Mouse (Mus musculus) embryonic facial prominence, embryonic 12.5 days (tissue): ENCODE measurements around the gene Nbea. TPM values are rescaled to one million over a fixed set of nuclear protein-coding genes. Genes with fewer than 3 reads are reported as not detected.

Experiments used
- ATAC-seq: fragments of 200-750 bp; cut with Nextera tagmentation; 2 replicates; pipeline ENCODE4 v1.8.0; 2017; ENCODE audit not compliant: insufficient number of reproducible peaks, insufficient read depth, low FRiP score, low TSS enrichment
- H3K27ac ChIP-seq: fragments of 300-500 bp; sonication (generic); 2 replicates; pipeline ENCODE4 v1.5.1; 2016; ENCODE audit warnings: mild to moderate bottlenecking
- H3K27me3 ChIP-seq: fragments of 300-500 bp; sonication (generic); 2 replicates; pipeline ENCODE4 v1.6.1; 2016; ENCODE audit warnings: mild to moderate bottlenecking, moderate library complexity
- H3K36me3 ChIP-seq: fragments of 300-500 bp; sonication (generic); 2 replicates; pipeline ENCODE4 v1.6.1; 2016; ENCODE audit warnings: mild to moderate bottlenecking
- H3K4me1 ChIP-seq: fragments of 300-500 bp; sonication (generic); 2 replicates; pipeline ENCODE4 v1.6.1; 2016
- H3K4me2 ChIP-seq: fragments of 300-500 bp; sonication (generic); replicated peaks from 2 replicates; pipeline ENCODE4 v1.6.1; 2016; ENCODE audit warnings: mild to moderate bottlenecking, moderate library complexity
- H3K4me3 ChIP-seq: fragments of 300-500 bp; sonication (generic); 2 replicates; pipeline ENCODE4 v1.5.1; 2016; ENCODE audit warnings: mild to moderate bottlenecking
- H3K9ac ChIP-seq: fragments of 300-500 bp; sonication (generic); 2 replicates; pipeline ENCODE4 v1.6.1; 2016; ENCODE audit warnings: mild to moderate bottlenecking, moderate library complexity
- H3K9me3 ChIP-seq: fragments of 300-500 bp; sonication (generic); 2 replicates; pipeline ENCODE4 v1.6.1; 2016; ENCODE audit warnings: mild to moderate bottlenecking, moderate library complexity
- WGBS: fragments of 180-500 bp; shearing (Covaris S2); methylation state at CpG from one replicate; pipeline ENCODE4 v1.1.7; 2016; 5-methylcytosine and 5-hydroxymethylcytosine counted together
- polyA plus RNA-seq: library from polyadenylated mRNA; unstranded; fragments of >200 nt; fragmentation: Nextera tagmentation; extraction: Ambion mirVana; gene quantifications from 2 replicates; pipeline ENCODE4 v1.2.1, GENCODE M21; 2016

Gene Nbea
- polyA plus RNA-seq, 1 experiment from 2014 or later, result 24.2 TPM

GRCm38 (mm10) chr3:55599366-55600085 lies 584.0 kb downstream of the Nbea start:
- peaks cover 24% of the 10 kb centered on the region for H3K4me1 ChIP-seq
- no peak overlapping the region for H3K9ac ChIP-seq
- no peaks in the 10 kb centered on the region for H3K36me3 ChIP-seq
- no peak overlapping the region for H3K4me2 ChIP-seq
- peak overlapping the region; percentile 71 for H3K27ac ChIP-seq
- no peaks in the 10 kb centered on the region for H3K9me3 ChIP-seq
- no peaks in the 10 kb centered on the region for H3K27me3 ChIP-seq
- H3K4me3 ChIP-seq, result no peak overlapping the region
- no peak for ATAC-seq
- 41% methylated on average over 17 of the region's 17 CpGs for WGBS

GRCm38 (mm10) chr3:55598681-55599080 lies 584.8 kb downstream of the Nbea start:
- WGBS, result 34% methylated on average over 2 of the region's 2 CpGs
- Histone ChIP-seq H3K4me3 (no peak overlapping the region), H3K36me3 (no peaks in the 10 kb centered on the region), H3K4me2 (no peak overlapping the region), H3K27ac (no peak overlapping the region), H3K4me1 (peaks cover 24% of the 10 kb centered on the region), H3K9ac (no peak overlapping the region), H3K27me3 (no peaks in the 10 kb centered on the region), H3K9me3 (no peaks in the 10 kb centered on the region)
- no peak for ATAC-seq

- Histone ChIP-seq H3K9ac (no peak overlapping the region), H3K9me3 (no peaks in the 10 kb centered on the region), H3K4me1 (peaks cover 26% of the 10 kb centered on the region), H3K4me3 (no peak overlapping the region), H3K27ac (no peak overlapping the region), H3K36me3 (no peaks in the 10 kb centered on the region), H3K27me3 (no peaks in the 10 kb centered on the region), H3K4me2 (no peak overlapping the region)
- WGBS, result 67% methylated on average over 5 of the region's 5 CpGs
- no peak for ATAC-seq
Measured at GRCm38 (mm10) chr3:55593312-55593711, 590.2 kb downstream of the Nbea start.

- Histone ChIP-seq H3K4me1 (peaks cover 37% of the 10 kb centered on the region), H3K27ac (no peak overlapping the region), H3K4me2 (no peak overlapping the region), H3K27me3 (no peaks in the 10 kb centered on the region), H3K4me3 (no peak overlapping the region), H3K9me3 (no peaks in the 10 kb centered on the region), H3K9ac (no peak overlapping the region), H3K36me3 (no peaks in the 10 kb centered on the region)
- WGBS, result 42% methylated on average over 6 of the region's 6 CpGs
- no peak for ATAC-seq
Measured at GRCm38 (mm10) chr3:55590727-55591126, 592.8 kb downstream of the Nbea start.

GRCm38 (mm10) chr3:55590291-55590690 lies 593.2 kb downstream of the Nbea start:
- no peaks in the 10 kb centered on the region for H3K36me3 ChIP-seq
- H3K4me1 ChIP-seq, result peaks cover 37% of the 10 kb centered on the region
- no peak overlapping the region for H3K4me2 ChIP-seq
- H3K9me3 ChIP-seq, result no peaks in the 10 kb centered on the region
- ATAC-seq, result no peak
- no peak overlapping the region for H3K9ac ChIP-seq
- no peak overlapping the region for H3K27ac ChIP-seq
- H3K27me3 ChIP-seq, result no peaks in the 10 kb centered on the region
- WGBS, result 65% methylated on average over 2 of the region's 2 CpGs
- H3K4me3 ChIP-seq, result no peak overlapping the region

- no peak for ATAC-seq
- peak overlapping the region; percentile 65; the same call in 1 of the 2 replicates for H3K27ac ChIP-seq
- H3K9me3 ChIP-seq, result no peaks in the 10 kb centered on the region
- 49% methylated on average over 8 of the region's 8 CpGs for WGBS
- no peak overlapping the region for H3K9ac ChIP-seq
- no peak overlapping the region; the same call in 1 of the 2 replicates for H3K4me2 ChIP-seq
- no peak overlapping the region for H3K4me3 ChIP-seq
- H3K36me3 ChIP-seq, result no peaks in the 10 kb centered on the region
- no peaks in the 10 kb centered on the region for H3K27me3 ChIP-seq
- H3K4me1 ChIP-seq, result peaks cover 37% of the 10 kb centered on the region
Measured at GRCm38 (mm10) chr3:55589402-55589944, 594.0 kb downstream of the Nbea start.

- no peaks in the 10 kb centered on the region for H3K36me3 ChIP-seq
Measured at GRCm38 (mm10) chr3:55587972-55588946, 595.2 kb downstream of the Nbea start.

GRCm38 (mm10) chr3:55587434-55587971 lies 596.0 kb downstream of the Nbea start:
- H3K4me1 ChIP-seq, result peaks cover 37% of the 10 kb centered on the region
- no peak; the same call in 1 of the 2 replicates for ATAC-seq
- peak overlapping the region; percentile 81 for H3K27ac ChIP-seq
- H3K9ac ChIP-seq, result no peak overlapping the region
- no peak overlapping the region for H3K4me3 ChIP-seq
- no peak overlapping the region for H3K4me2 ChIP-seq
- no peaks in the 10 kb centered on the region for H3K27me3 ChIP-seq
- 21% methylated on average over 12 of the region's 12 CpGs for WGBS
- H3K36me3 ChIP-seq, result no peaks in the 10 kb centered on the region
- no peaks in the 10 kb centered on the region for H3K9me3 ChIP-seq

More at GRCm38 (mm10) chr3:55587972-55588946, 595.2 kb downstream of the Nbea start:
- Histone ChIP-seq H3K4me3 (no peak overlapping the region), H3K27me3 (no peaks in the 10 kb centered on the region), H3K4me2 (peak overlapping the region; percentile 9; the same call in 1 of the 2 replicates), H3K9ac (peak overlapping the region; percentile 30; the same call in 1 of the 2 replicates), H3K27ac (peak overlapping the region; percentile 81), H3K4me1 (peaks cover 37% of the 10 kb centered on the region), H3K9me3 (no peaks in the 10 kb centered on the region)
- WGBS, result 6% methylated on average over 12 of the region's 12 CpGs
- ATAC-seq, result peak; percentile 73
